Mouse (Mus musculus) CH12.LX (cell line): ENCODE results near the gene Eaf1.

ENCODE experiments used
- CHD1 ChIP-seq: IDR thresholded peaks from 2 replicates; pipeline ENCODE4 v1.6.1; 2012; ENCODE audit warnings: low read depth, low read length, improper control_type of control experiment, inconsistent platforms
- CTCF ChIP-seq, 2 experiments: IDR thresholded peaks in 1 of 2; conservative IDR thresholded peaks in 1 of 2; 2 replicates each; pipeline ENCODE4 v1.5.1; 2011 to 2012; ENCODE audit warnings: low read depth in 2 of 2, low read length in 2 of 2, improper control_type of control experiment in 1 of 2, inconsistent platforms in 1 of 2, mild to moderate bottlenecking in 1 of 2, moderate library complexity in 1 of 2
- E2F4 ChIP-seq: IDR thresholded peaks from 2 replicates; pipeline ENCODE4 v1.6.1; 2011; ENCODE audit warnings: low read depth, low read length, improper control_type of control experiment; ENCODE audit not compliant: insufficient replicate concordance
- EP300 ChIP-seq: IDR thresholded peaks from 2 replicates; pipeline ENCODE4 v1.6.1; 2011; ENCODE audit warnings: low read length, improper control_type of control experiment
- GABPA ChIP-seq: IDR thresholded peaks from 2 replicates; pipeline ENCODE4 v1.6.1; 2012; ENCODE audit warnings: low read depth, low read length, improper control_type of control experiment, inconsistent platforms; ENCODE audit not compliant: insufficient replicate concordance
- HCFC1 ChIP-seq: IDR thresholded peaks from 2 replicates; pipeline ENCODE4 v1.6.1; 2012; ENCODE audit warnings: low read depth, mild to moderate bottlenecking, inconsistent platforms, low read length, improper control_type of control experiment
- MAX ChIP-seq: IDR thresholded peaks from 2 replicates; pipeline ENCODE4 v1.6.1; 2011; ENCODE audit warnings: low read length, improper control_type of control experiment
- NRF1 ChIP-seq: IDR thresholded peaks from 2 replicates; pipeline ENCODE4 v1.6.1; 2014; ENCODE audit warnings: low read depth, mild to moderate bottlenecking, inconsistent platforms, low read length, improper control_type of control experiment, moderate library complexity
- POLR2A ChIP-seq: IDR thresholded peaks from 2 replicates; pipeline ENCODE4 v1.6.1; 2011; ENCODE audit warnings: low read depth, mild to moderate bottlenecking, improper control_type of control experiment, low read length
- RCOR1 ChIP-seq: conservative IDR thresholded peaks from 2 replicates; pipeline ENCODE4 v1.6.1; 2012; ENCODE audit warnings: low read depth, mild to moderate bottlenecking, inconsistent platforms, low read length, improper control_type of control experiment
- TCF12 ChIP-seq: IDR thresholded peaks from 2 replicates; pipeline ENCODE4 v1.6.1; 2014; ENCODE audit warnings: low read depth, mild to moderate bottlenecking, inconsistent platforms, low read length, improper control_type of control experiment
- ZMIZ1 ChIP-seq: IDR thresholded peaks from 2 replicates; pipeline ENCODE4 v1.6.1; 2012; ENCODE audit warnings: low read depth, mild to moderate bottlenecking, inconsistent platforms, low read length, improper control_type of control experiment

- no peak for TF ChIP-seq GABPA
- TF ChIP-seq HCFC1: no peak
- TF ChIP-seq ZMIZ1: no peak
- no peak for TF ChIP-seq NRF1
- TF ChIP-seq MAX: no peak
- no peak for TF ChIP-seq RCOR1
- no peak for TF ChIP-seq CTCF (conservative IDR thresholded peaks at IDR 0.05 in 1 of 2, IDR thresholded peaks at IDR 0.05 in 1 of 2; ENCODE audit: low read depth in 2 of 2, low read length in 2 of 2)
- no peak for TF ChIP-seq CHD1
- no peak for TF ChIP-seq EP300
- TF ChIP-seq TCF12: no peak
- no peak for TF ChIP-seq E2F4
- TF ChIP-seq POLR2A: no peak
Observed at GRCm38 (mm10) chr14:31448994-31449393, 45.2 kb upstream of the Eaf1 start.
